Mouse (Mus musculus): Measurements from ENCODE around the gene Gsap.

DNA sequence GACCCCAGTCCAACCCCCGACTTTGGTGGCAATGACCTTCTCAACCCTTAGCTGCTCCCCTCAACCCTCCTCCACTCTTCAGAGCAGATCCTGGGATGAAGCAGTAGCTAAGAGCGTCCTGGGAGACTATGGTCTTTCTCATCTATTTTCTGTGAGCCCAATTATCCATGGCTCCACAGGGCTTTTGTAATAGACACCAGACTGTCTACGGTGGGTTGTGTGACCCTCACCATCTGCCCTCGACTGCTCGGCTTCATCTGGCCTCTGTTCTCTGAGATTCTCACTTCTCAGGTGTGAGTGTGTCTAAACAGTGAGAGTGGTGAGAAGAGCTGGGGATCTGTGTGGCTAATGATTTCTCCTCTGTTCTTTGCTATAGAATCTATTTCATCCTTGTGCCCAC, 121.1 kb downstream of the Gsap start:
- TF ChIP-seq CTCF (IDR thresholded peaks at IDR 0.05; ENCODE audit: low read depth) (no peak), EP300 (optimal IDR thresholded peaks at IDR 0.05) (no peak)
